Mouse (Mus musculus) neural tube, embryonic 12.5 days (tissue): ENCODE results near the gene Rap1gap. TPM values are rescaled to one million over a fixed set of nuclear protein-coding genes. Genes with fewer than 3 reads are reported as not detected.
A peak's percentile ranks its signal among the peaks of the same experiment; 100 is the strongest.

Experiments used
- ATAC-seq: fragments of 200-750 bp; cut with Nextera tagmentation; 2 replicates; pipeline ENCODE4 v1.8.0; 2017; ENCODE audit warnings: low read depth, mild to moderate bottlenecking, moderate TSS enrichment, moderate library complexity; ENCODE audit not compliant: low FRiP score
- H3K27ac ChIP-seq: fragments of 300-500 bp; sonication (generic); 2 replicates; pipeline ENCODE4 v1.5.1; 2016
- H3K27me3 ChIP-seq: fragments of 300-500 bp; sonication (generic); replicated peaks from 2 replicates; pipeline ENCODE4 v1.6.1; 2016; ENCODE audit warnings: mild to moderate bottlenecking
- H3K36me3 ChIP-seq: fragments of 300-500 bp; sonication (generic); 2 replicates; pipeline ENCODE4 v1.6.1; 2016; ENCODE audit warnings: mild to moderate bottlenecking
- H3K4me1 ChIP-seq: fragments of 300-500 bp; sonication (generic); 2 replicates; pipeline ENCODE4 v1.6.1; 2016
- H3K4me2 ChIP-seq: fragments of 300-500 bp; sonication (generic); replicated peaks from 2 replicates; pipeline ENCODE4 v1.6.1; 2016; ENCODE audit warnings: mild to moderate bottlenecking
- H3K4me3 ChIP-seq: fragments of 300-500 bp; sonication (generic); 2 replicates; pipeline ENCODE4 v1.5.1; 2016
- H3K9ac ChIP-seq: fragments of 300-500 bp; sonication (generic); 2 replicates; pipeline ENCODE4 v1.6.1; 2016; ENCODE audit warnings: mild to moderate bottlenecking
- H3K9me3 ChIP-seq: fragments of 300-500 bp; sonication (generic); 2 replicates; pipeline ENCODE4 v1.6.1; 2016; ENCODE audit warnings: mild to moderate bottlenecking
- WGBS: fragments of 180-500 bp; shearing (Covaris S2); methylation state at CpG from one replicate; pipeline ENCODE4 v1.1.7; 2016; 5-methylcytosine and 5-hydroxymethylcytosine counted together
- polyA plus RNA-seq: library from polyadenylated mRNA; unstranded; fragments of >200 nt; fragmentation: Nextera tagmentation; extraction: Ambion mirVana; gene quantifications from 2 replicates; pipeline ENCODE4 v1.2.1, GENCODE M21; 2016

Rap1gap gene
- polyA plus RNA-seq, 1 experiment from 2014 or later = 24.7 TPM

DNA sequence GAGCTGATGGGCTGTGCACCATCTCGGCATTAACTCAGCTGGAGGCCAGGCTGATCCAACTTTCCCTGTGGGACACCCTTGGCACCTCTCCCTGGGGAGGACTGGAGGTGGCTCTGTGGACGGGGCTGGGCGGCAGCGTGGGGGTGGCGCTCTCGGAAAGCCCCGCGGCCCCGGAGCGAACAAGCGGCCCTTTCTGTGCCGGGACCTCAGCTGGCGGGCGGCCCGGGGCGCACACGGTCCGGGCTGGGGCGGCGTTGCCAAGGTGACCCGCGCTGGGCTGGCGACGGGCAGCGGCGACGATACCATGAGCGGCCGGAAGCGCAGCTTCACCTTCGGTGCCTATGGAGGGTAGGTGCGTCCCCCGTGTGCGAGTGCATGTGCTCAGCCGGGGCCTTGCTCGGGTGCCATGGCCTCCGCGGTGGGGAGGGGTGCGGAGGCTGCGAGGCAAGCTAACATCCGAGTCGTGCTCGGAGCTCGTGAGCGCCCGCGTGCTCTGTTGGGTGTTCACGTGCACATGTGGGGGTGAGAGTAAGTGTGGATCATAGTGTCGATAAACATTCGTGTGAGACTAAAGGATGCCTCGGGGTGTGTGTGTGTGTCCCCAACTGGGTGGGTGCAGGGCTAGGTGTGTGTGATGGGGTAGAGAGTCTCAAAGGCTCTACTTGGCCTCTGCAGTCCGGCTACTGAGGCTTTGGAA, 17.0 kb downstream of the Rap1gap start:
- Histone ChIP-seq H3K4me3 (peak overlapping the region; percentile 31), H3K9ac (peak overlapping the region; percentile 38), H3K27ac (no peak overlapping the region), H3K27me3 (peaks cover 52% of the 10 kb centered on the region), H3K36me3 (no peaks in the 10 kb centered on the region), H3K9me3 (no peaks in the 10 kb centered on the region), H3K4me2 (peak overlapping the region; percentile 71), H3K4me1 (peaks cover 35% of the 10 kb centered on the region)
- peak; percentile 51 for ATAC-seq
- WGBS = 5% methylated on average over 52 of the region's 52 CpGs

DNA sequence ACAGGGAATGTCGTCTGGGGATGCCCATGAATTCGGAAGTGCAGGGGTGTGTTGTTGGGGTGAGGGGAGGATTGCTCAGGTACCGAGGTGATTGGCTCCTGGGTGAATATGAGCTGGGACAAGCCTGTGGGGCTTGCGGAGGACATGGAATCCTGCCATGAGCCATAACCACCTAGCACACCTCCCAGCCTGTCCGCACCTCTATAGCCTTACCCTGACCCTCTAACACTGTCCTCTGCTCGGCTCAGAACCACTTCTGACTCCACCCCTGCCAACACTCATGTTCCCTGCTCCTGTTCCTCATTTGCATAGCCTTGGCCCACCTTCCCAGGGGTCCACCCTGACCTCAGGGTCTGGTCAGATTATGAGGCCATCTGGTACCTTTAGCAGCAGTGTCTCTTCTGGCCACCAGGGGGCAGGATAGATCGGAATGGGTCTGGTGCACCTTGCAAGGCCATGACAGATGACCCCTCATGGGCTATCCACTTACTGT, 18.5 kb downstream of the Rap1gap start:
- Histone ChIP-seq H3K9ac (no peak overlapping the region), H3K4me1 (peaks cover 35% of the 10 kb centered on the region), H3K4me2 (0 out of 2 replicates have a peak overlapping the region, but pooled peaks have one; percentile 7), H3K9me3 (no peaks in the 10 kb centered on the region), H3K27ac (no peak overlapping the region), H3K4me3 (no peak overlapping the region), H3K36me3 (no peaks in the 10 kb centered on the region), H3K27me3 (peaks cover 50% of the 10 kb centered on the region)
- 42% methylated on average over 7 of the region's 7 CpGs for WGBS
- ATAC-seq = no peak

GRCm38 (mm10) chr4:137684830-137685343, 20.4 kb downstream of the Rap1gap start:
- Histone ChIP-seq H3K27me3 (peaks cover 36% of the 10 kb centered on the region), H3K4me3 (no peak overlapping the region), H3K9ac (no peak overlapping the region), H3K36me3 (no peaks in the 10 kb centered on the region), H3K9me3 (no peaks in the 10 kb centered on the region), H3K27ac (no peak overlapping the region), H3K4me2 (no peak overlapping the region), H3K4me1 (peaks cover 35% of the 10 kb centered on the region)
- 38% methylated on average over 9 of the region's 9 CpGs for WGBS
- no peak for ATAC-seq

DNA sequence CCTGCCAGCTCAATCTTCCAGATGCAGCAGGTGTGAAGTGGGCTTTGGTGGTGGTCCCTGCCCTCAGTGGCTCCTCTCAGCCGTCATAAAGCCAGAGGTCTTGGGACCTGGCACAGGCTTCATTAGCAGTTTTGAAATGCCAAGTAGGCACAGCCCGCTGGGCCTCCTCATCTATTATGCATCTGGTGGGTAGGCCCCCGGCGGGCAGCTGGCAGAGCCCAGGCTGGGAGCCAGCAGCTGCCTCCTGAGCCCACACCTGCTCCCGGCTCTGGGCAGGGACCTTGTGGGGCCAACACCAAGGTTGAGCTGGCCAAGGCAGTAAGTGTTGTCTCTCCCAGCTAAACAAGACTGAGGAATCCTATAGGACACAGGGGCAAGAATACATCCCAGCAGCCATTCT, 21.8 kb downstream of the Rap1gap start:
- Histone ChIP-seq H3K4me1 (peaks cover 22% of the 10 kb centered on the region), H3K4me2 (no peak overlapping the region), H3K4me3 (no peak overlapping the region), H3K9ac (no peak overlapping the region), H3K27ac (no peak overlapping the region), H3K36me3 (no peaks in the 10 kb centered on the region), H3K9me3 (no peaks in the 10 kb centered on the region), H3K27me3 (peaks cover 23% of the 10 kb centered on the region)
- peak; percentile 34; the same call in 1 of the 2 replicates for ATAC-seq
- WGBS = 60% methylated on average over 5 of the region's 5 CpGs

GRCm38 (mm10) chr4:137687234-137687825, 22.8 kb downstream of the Rap1gap start:
- H3K9ac ChIP-seq = no peak overlapping the region
- H3K4me1 ChIP-seq = peaks cover 12% of the 10 kb centered on the region
- H3K9me3 ChIP-seq = no peaks in the 10 kb centered on the region
- no peaks in the 10 kb centered on the region for H3K36me3 ChIP-seq
- H3K27ac ChIP-seq = no peak overlapping the region
- no peak overlapping the region for H3K4me2 ChIP-seq
- H3K27me3 ChIP-seq = peaks cover 15% of the 10 kb centered on the region
- no peak overlapping the region for H3K4me3 ChIP-seq
- no peak for ATAC-seq
- 74% methylated on average over 14 of the region's 14 CpGs for WGBS

DNA sequence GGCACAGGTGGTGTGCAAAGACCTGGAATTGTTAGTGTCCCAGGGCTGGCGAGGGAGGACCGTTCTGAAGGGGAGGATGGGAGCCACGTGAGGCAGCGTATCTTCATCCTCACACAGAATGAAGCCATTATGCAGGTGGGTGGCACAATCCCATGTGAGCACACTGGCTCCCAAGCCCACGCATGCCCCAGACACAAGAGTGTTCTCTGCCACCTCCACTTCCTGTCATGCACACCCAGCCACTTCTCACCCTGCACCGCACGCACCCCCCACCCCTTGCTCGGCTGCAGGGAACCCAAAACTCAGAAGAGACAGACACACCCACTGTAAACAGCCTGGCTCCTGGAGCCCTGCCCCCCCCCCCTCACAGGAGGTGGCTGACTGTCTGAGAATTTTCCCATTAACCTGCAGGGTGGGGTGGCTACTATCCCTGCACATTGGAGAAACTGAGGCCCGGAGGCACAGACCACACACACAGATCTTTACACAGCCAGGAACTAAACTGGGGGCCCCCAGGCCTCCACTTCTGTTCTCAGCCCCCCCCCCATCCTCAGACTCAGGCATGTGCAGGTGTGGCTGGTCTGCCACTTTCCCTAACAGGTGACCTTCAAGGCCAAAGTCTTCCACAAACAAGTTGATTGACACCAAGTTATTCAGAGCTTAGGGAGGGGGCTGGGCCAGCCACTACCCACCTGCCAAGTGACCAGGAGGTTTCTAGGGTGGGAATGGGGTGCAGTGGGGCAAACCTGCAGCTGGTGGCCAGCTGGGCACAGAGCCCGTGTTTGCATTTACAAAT, 27.8 kb downstream of the Rap1gap start:
- no peak overlapping the region for H3K27ac ChIP-seq
- 89% methylated on average over 10 of the region's 10 CpGs for WGBS
- no peak overlapping the region for H3K9ac ChIP-seq
- H3K36me3 ChIP-seq = no peaks in the 10 kb centered on the region
- no peak for ATAC-seq
- no peaks in the 10 kb centered on the region for H3K27me3 ChIP-seq
- H3K4me1 ChIP-seq = peaks cover under 1% of the 10 kb centered on the region; the same call in 1 of the 2 replicates
- no peak overlapping the region for H3K4me2 ChIP-seq
- H3K9me3 ChIP-seq = no peaks in the 10 kb centered on the region
- no peak overlapping the region for H3K4me3 ChIP-seq

- H3K4me1 ChIP-seq = peaks cover 8% of the 10 kb centered on the region
- H3K9me3 ChIP-seq = no peaks in the 10 kb centered on the region
- no peaks in the 10 kb centered on the region for H3K27me3 ChIP-seq
- no peak for ATAC-seq
- H3K36me3 ChIP-seq = no peaks in the 10 kb centered on the region
- H3K4me2 ChIP-seq = no peak overlapping the region
- no peak overlapping the region for H3K9ac ChIP-seq
- H3K27ac ChIP-seq = no peak overlapping the region
- no peak overlapping the region for H3K4me3 ChIP-seq
- WGBS = 86% methylated on average over 8 of the region's 8 CpGs
Measured at GRCm38 (mm10) chr4:137695300-137695699, 30.8 kb downstream of the Rap1gap start.

GRCm38 (mm10) chr4:137695900-137696299, 31.4 kb downstream of the Rap1gap start:
- Histone ChIP-seq H3K4me1 (peaks cover 8% of the 10 kb centered on the region), H3K9ac (no peak overlapping the region), H3K36me3 (no peaks in the 10 kb centered on the region), H3K9me3 (no peaks in the 10 kb centered on the region), H3K4me2 (no peak overlapping the region), H3K27ac (no peak overlapping the region), H3K27me3 (no peaks in the 10 kb centered on the region), H3K4me3 (no peak overlapping the region)
- whole genome bisulfite sequencing = 44% methylated on average over 4 of the region's 4 CpGs
- no peak for ATAC-seq

GRCm38 (mm10) chr4:137697156-137697885, 32.8 kb downstream of the Rap1gap start:
- WGBS = 72% methylated on average over 13 of the region's 13 CpGs

GRCm38 (mm10) chr4:137698076-137698985, 33.8 kb downstream of the Rap1gap start:
- no peak overlapping the region for H3K9ac ChIP-seq
- no peak for ATAC-seq
- 88% methylated on average over 7 of the region's 7 CpGs for WGBS
- H3K4me2 ChIP-seq = no peak overlapping the region
- H3K4me1 ChIP-seq = peaks cover 8% of the 10 kb centered on the region
- no peaks in the 10 kb centered on the region for H3K27me3 ChIP-seq
- H3K4me3 ChIP-seq = no peak overlapping the region
- no peaks in the 10 kb centered on the region for H3K9me3 ChIP-seq
- H3K36me3 ChIP-seq = no peaks in the 10 kb centered on the region
- H3K27ac ChIP-seq = no peak overlapping the region

More at GRCm38 (mm10) chr4:137697156-137697885, 32.8 kb downstream of the Rap1gap start:
- Histone ChIP-seq H3K4me3 (no peak overlapping the region), H3K27ac (no peak overlapping the region), H3K36me3 (no peaks in the 10 kb centered on the region), H3K9ac (0 out of 2 replicates have a peak overlapping the region, but pooled peaks have one; percentile 17), H3K4me2 (no peak overlapping the region), H3K4me1 (peaks cover 8% of the 10 kb centered on the region), H3K9me3 (no peaks in the 10 kb centered on the region), H3K27me3 (no peaks in the 10 kb centered on the region)
- ATAC-seq = no peak
